ENCODE assay signal across 16 mouse cellular contexts in genomic region chr12:76927539-76927938, GRCm38 (mm10). TPM values are rescaled to one million over a fixed set of nuclear protein-coding genes. Genes with fewer than 3 reads are reported as not detected.
DNase-seq lines count a peak whose midpoint lies in the region; ATAC-seq and TF ChIP-seq lines count a peak whose summit lies in the region.
"Had no signal": no experiment of that assay in that cellular context is flagged by ENCODE, and none has a peak within 500 bp of the region (broad histone marks: within the 10 kb centered on the region; RNA-seq: fewer than 3 reads in every experiment).

No protein-coding gene starts in this region.

- no peak overlapping the region for H3K9ac ChIP-seq in lung, postnatal 0 days (replicated peaks; ENCODE audit: low read depth)
- no peak overlapping the region for H3K9ac ChIP-seq in kidney, embryonic 14.5 days (ENCODE audit: low read depth, low read length)
- no peak overlapping the region for H3K9ac ChIP-seq in stomach, embryonic 16.5 days (ENCODE audit: low read length)
- no peak overlapping the region for H3K9ac ChIP-seq in forebrain, postnatal 0 days
- H3K9ac ChIP-seq: hindbrain, embryonic 14.5 days; lung, embryonic 15.5 days; midbrain, embryonic 12.5 days had no signal

- no peaks in the 10 kb centered on the region; the same call in 1 of the 2 replicates for H3K4me1 ChIP-seq in lung, postnatal 0 days (ENCODE audit: insufficient read depth, low read depth, low read length)
- no peaks in the 10 kb centered on the region for H3K4me1 ChIP-seq in kidney, embryonic 14.5 days (ENCODE audit: control insufficient read depth, insufficient read depth, low read length)
- 0 out of 2 replicates have a peak, but pooled peaks cover 5% of the 10 kb centered on the region for H3K4me1 ChIP-seq in stomach, embryonic 16.5 days (ENCODE audit: control insufficient read depth, insufficient read depth, low read length)
- H3K4me1 ChIP-seq in forebrain, postnatal 0 days (ENCODE audit: insufficient read depth), result no peaks in the 10 kb centered on the region
- H3K4me1 ChIP-seq: lung, embryonic 15.5 days; midbrain, embryonic 12.5 days had no signal

- DNase-seq in cerebellum, postnatal 25 days, result peak; percentile 52 to 54
- no peak for DNase-seq in cerebellum, adult 9-11 months
- peak; percentile 18 for DNase-seq in lung, postnatal 0 days (ENCODE audit: low spot score)
- no peak for DNase-seq in lung, postnatal 4 days
- DNase-seq in left cerebral cortex, postnatal 4 days, result no peak
- no peak for DNase-seq in forebrain, postnatal 0 days
- DNase-seq: adrenal gland, postnatal 25 days; heart, postnatal 14 days; spleen, adult 18-20 months had no signal

- H3K27me3 ChIP-seq in lung, postnatal 0 days (replicated peaks; ENCODE audit: insufficient read depth, low read length), result no peaks in the 10 kb centered on the region
- H3K27me3 ChIP-seq in kidney, embryonic 14.5 days (ENCODE audit: control insufficient read depth, insufficient read depth, low read length), result no peaks in the 10 kb centered on the region
- H3K27me3 ChIP-seq in stomach, embryonic 16.5 days (ENCODE audit: control insufficient read depth, insufficient read depth, low read length), result no peaks in the 10 kb centered on the region
- no peaks in the 10 kb centered on the region for H3K27me3 ChIP-seq in forebrain, postnatal 0 days (ENCODE audit: insufficient read depth, low read length)
- H3K27me3 ChIP-seq: lung, embryonic 15.5 days; midbrain, embryonic 12.5 days had no signal

- H3K27ac ChIP-seq in lung, postnatal 0 days (ENCODE audit: low read length), result no peak overlapping the region
- H3K27ac ChIP-seq in kidney, embryonic 14.5 days (ENCODE audit: low read depth, low read length), result no peak overlapping the region
- peak overlapping the region; percentile 59 for H3K27ac ChIP-seq in stomach, embryonic 16.5 days (ENCODE audit: low read length)
- H3K27ac ChIP-seq in forebrain, postnatal 0 days (ENCODE audit: low read depth, low read length), result no peak overlapping the region
- H3K27ac ChIP-seq: hindbrain, embryonic 14.5 days; lung, embryonic 15.5 days; midbrain, embryonic 12.5 days had no signal

- no peak for TF ChIP-seq EP300 in lung, postnatal 0 days (IDR thresholded peaks at IDR 0.05)

- WGBS in lung, postnatal 0 days, result 62% methylated on average over 10 of the region's 10 CpGs
- WGBS in kidney, embryonic 14.5 days, result 58% methylated on average over 10 of the region's 10 CpGs
- 55% methylated on average over 10 of the region's 10 CpGs for WGBS in stomach, embryonic 16.5 days
- 60% methylated on average over 10 of the region's 10 CpGs for WGBS in forebrain, postnatal 0 days

- ATAC-seq in lung, postnatal 0 days, result peak; percentile 41
- 0 out of 2 replicates have a peak, but pooled peaks have one; percentile 16 for ATAC-seq in kidney, embryonic 14.5 days (ENCODE audit: low FRiP score, low TSS enrichment)
- ATAC-seq in stomach, embryonic 16.5 days (ENCODE audit: insufficient read depth, low FRiP score), result 0 out of 2 replicates have a peak, but pooled peaks have one; percentile 45
- ATAC-seq in forebrain, postnatal 0 days, result no peak
- ATAC-seq: activated CD4-positive, CD25-positive, alpha-beta regulatory T cell, adult 4 months had no signal

- intact Hi-C loops in left cerebral cortex, postnatal 4 days (cut with DNase I), result no loop called here

- no peaks in the 10 kb centered on the region; the same call in 1 of the 2 replicates for H3K36me3 ChIP-seq in lung, postnatal 0 days (ENCODE audit: insufficient read depth, low read length)
- H3K36me3 ChIP-seq in kidney, embryonic 14.5 days (ENCODE audit: control insufficient read depth, insufficient read depth, low read length), result no peaks in the 10 kb centered on the region
- no peaks in the 10 kb centered on the region for H3K36me3 ChIP-seq in stomach, embryonic 16.5 days (ENCODE audit: control insufficient read depth, insufficient read depth, low read length)
- H3K36me3 ChIP-seq in forebrain, postnatal 0 days (ENCODE audit: insufficient read depth), result no peaks in the 10 kb centered on the region
- H3K36me3 ChIP-seq: lung, embryonic 15.5 days had no signal

- no peak for TF ChIP-seq CTCF in lung, postnatal 0 days (IDR thresholded peaks at IDR 0.05)
- no peak for TF ChIP-seq CTCF in forebrain, postnatal 0 days (IDR thresholded peaks at IDR 0.05; ENCODE audit: low read depth)

- no peak overlapping the region for H3K4me3 ChIP-seq in lung, postnatal 0 days (ENCODE audit: low read depth, low read length)
- no peak overlapping the region for H3K4me3 ChIP-seq in kidney, embryonic 14.5 days (ENCODE audit: low read length)
- no peak overlapping the region for H3K4me3 ChIP-seq in stomach, embryonic 16.5 days (replicated peaks; ENCODE audit: low read length)
- H3K4me3 ChIP-seq in forebrain, postnatal 0 days (ENCODE audit: low read depth, low read length), result no peak overlapping the region
- H3K4me3 ChIP-seq: lung, embryonic 15.5 days; midbrain, embryonic 12.5 days; myocyte had no signal

- no peak overlapping the region for H3K4me2 ChIP-seq in lung, postnatal 0 days (replicated peaks; ENCODE audit: low read depth, low read length)
- H3K4me2 ChIP-seq in kidney, embryonic 14.5 days (replicated peaks; ENCODE audit: low read depth, low read length), result no peak overlapping the region
- H3K4me2 ChIP-seq in stomach, embryonic 16.5 days (ENCODE audit: low read depth, low read length), result no peak overlapping the region
- no peak overlapping the region for H3K4me2 ChIP-seq in forebrain, postnatal 0 days (ENCODE audit: low read depth)
- H3K4me2 ChIP-seq: hindbrain, embryonic 14.5 days; lung, embryonic 15.5 days; midbrain, embryonic 12.5 days had no signal

- H3K9me3 ChIP-seq in lung, postnatal 0 days (ENCODE audit: low read length), result no peaks in the 10 kb centered on the region
- H3K9me3 ChIP-seq in kidney, embryonic 14.5 days (ENCODE audit: control insufficient read depth, low read length), result no peaks in the 10 kb centered on the region
- H3K9me3 ChIP-seq in stomach, embryonic 16.5 days (replicated peaks; ENCODE audit: control insufficient read depth, low read length), result no peaks in the 10 kb centered on the region
- H3K9me3 ChIP-seq in forebrain, postnatal 0 days (ENCODE audit: low read length), result no peaks in the 10 kb centered on the region
- H3K9me3 ChIP-seq: lung, embryonic 15.5 days; midbrain, embryonic 12.5 days had no signal

RNA-seq across cellular contexts. Expression of gene Max, which starts 34.5 kb away (rescaled TPM):
- polyA plus RNA-seq in lung, postnatal 0 days (2015; fragmentation: Nextera tagmentation; extraction: Ambion mirVana), result 17.5 and 20.9 TPM in 2 replicates
- 36.1 and 67.9 TPM in 2 replicates for polyA plus RNA-seq in kidney, embryonic 14.5 days (2014; fragmentation: Nextera tagmentation; extraction: Ambion mirVana)
- polyA plus RNA-seq in stomach, embryonic 16.5 days (2015; fragmentation: Nextera tagmentation; extraction: Ambion mirVana), result 16.1 and 16.9 TPM in 2 replicates
- total RNA-seq in left cerebral cortex, postnatal 4 days (2021), result 10 to 100 TPM; 78.8 to 80.9 TPM
- total RNA-seq in forebrain, postnatal 0 days (2014; rRNA removed), result 56.0 and 58.5 TPM in 2 replicates
- polyA plus RNA-seq in forebrain, postnatal 0 days (2015; fragmentation: Nextera tagmentation; extraction: Ambion mirVana), result 14.6 TPM in 2 replicates

Comparison
In these comparisons a context has a peak if more than half of its experiments do, and no peak if none do; other contexts are left out.
1. DNase-seq: peak in cerebellum, postnatal 25 days (2 of 2) and lung, postnatal 0 days (single experiment); none in cerebellum, adult 9-11 months (single experiment), lung, postnatal 4 days (0 of 2), left cerebral cortex, postnatal 4 days (single experiment) and forebrain, postnatal 0 days (single experiment).